Mouse (Mus musculus): ENCODE measurements around the gene Fam166b. TPM values are rescaled to one million over a fixed set of nuclear protein-coding genes. Genes with fewer than 3 reads are reported as not detected.

The Fam166b gene
- polyA plus RNA-seq, 2 experiments: 0.14 to 0.20 TPM

DNA sequence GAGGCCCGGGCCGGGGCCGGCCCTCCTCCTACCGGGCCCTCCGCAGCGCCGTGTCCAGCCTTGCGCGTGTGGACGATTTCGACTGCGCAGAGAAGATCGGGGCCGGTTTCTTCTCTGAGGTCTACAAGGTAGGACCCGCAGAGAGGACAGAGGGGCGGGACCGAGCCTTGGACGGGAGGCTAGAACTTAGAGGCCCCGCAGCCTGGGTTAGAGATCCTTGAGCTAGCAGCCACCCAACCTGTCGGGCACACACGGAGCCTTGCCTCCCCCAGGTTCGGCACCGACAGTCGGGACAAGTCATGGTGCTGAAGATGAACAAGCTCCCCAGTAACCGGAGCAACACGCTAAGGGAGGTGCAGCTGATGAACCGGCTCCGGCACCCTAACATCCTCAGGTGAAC lies 14.6 kb upstream of the Fam166b start:
- H3K9me3 ChIP-seq (ENCODE audit: control insufficient read depth, low read length): no peaks in the 10 kb centered on the region
- WGBS: 1% methylated on average over 20 of the region's 28 CpGs
- ATAC-seq (ENCODE audit: low FRiP score, low read depth) (no peak), DNase-seq (ENCODE audit: low spot score) (peak; percentile 41)
- peak overlapping the region; percentile 95 for H3K4me2 ChIP-seq (replicated peaks; ENCODE audit: low read depth, low read length, severe bottlenecking)
- no peaks in the 10 kb centered on the region for H3K27me3 ChIP-seq (ENCODE audit: control insufficient read depth, insufficient read depth, low read length)
- peak overlapping the region; percentile 96 for H3K9ac ChIP-seq (ENCODE audit: low read depth, low read length, severe bottlenecking)
- peaks cover 11% of the 10 kb centered on the region for H3K4me1 ChIP-seq (ENCODE audit: control insufficient read depth, insufficient read depth, low read length)
- H3K36me3 ChIP-seq (ENCODE audit: control insufficient read depth, insufficient read depth, low read length): peaks cover 40% of the 10 kb centered on the region
- H3K27ac ChIP-seq (replicated peaks; ENCODE audit: low read depth, low read length): peak overlapping the region; percentile 91
- peak overlapping the region; percentile 94 for H3K4me3 ChIP-seq (replicated peaks; ENCODE audit: low read length)
- TF ChIP-seq POLR2A (IDR thresholded peaks at IDR 0.05; ENCODE audit: borderline replicate concordance, extremely low read depth, insufficient read depth, insufficient read length): no peak

DNA sequence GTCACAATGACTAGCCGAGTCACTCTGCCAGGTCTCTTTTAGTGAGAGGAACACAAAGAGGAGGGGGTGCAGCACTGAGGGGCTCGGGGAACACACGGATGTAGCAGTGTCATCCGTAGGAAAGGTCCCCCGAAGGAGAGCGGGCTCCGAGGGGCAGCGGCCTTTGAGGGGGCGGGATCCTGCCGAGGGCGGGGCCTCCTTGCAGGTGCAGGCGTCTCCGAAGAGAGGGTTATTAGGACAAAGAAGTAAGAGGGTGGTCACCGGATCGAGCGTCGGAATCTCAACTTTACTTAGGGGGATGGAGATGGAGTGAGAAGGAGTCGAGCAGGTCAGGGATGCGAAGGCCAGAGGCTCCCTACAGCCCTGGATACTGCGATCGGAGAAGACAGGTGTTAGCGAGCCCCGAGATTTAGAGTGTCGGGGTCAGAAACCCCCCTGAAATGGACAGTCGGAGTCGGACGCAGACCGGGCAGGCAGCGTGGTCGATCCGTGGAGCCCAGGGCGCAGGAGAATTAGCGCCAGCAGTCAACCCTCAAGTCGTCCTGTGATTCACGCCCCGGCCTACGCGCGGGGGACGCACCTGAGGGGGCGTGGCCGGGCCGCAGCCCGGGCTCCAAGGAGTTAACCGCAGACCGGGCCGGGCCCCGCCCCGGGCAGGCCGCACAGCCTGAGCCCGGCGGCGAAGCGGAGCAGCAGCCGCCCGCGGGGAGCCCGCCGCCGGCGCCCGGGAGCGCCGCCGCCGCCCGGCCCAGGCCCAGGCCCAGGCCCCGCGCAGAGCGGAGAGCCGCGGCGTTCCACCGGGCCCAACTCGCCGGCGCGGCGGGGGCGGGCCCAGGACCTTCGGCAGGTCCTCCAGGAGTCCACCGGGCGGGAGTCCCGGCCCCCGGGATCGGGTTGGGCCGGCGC lies 13.8 kb upstream of the Fam166b start:
- Histone ChIP-seq H3K36me3 (ENCODE audit: control insufficient read depth, insufficient read depth, low read length) (peaks cover 32% of the 10 kb centered on the region), H3K4me2 (replicated peaks; ENCODE audit: low read depth, low read length, severe bottlenecking) (peak overlapping the region; percentile 95), H3K27ac (replicated peaks; ENCODE audit: low read depth, low read length) (peak overlapping the region; percentile 91), H3K27me3 (ENCODE audit: control insufficient read depth, insufficient read depth, low read length) (no peaks in the 10 kb centered on the region), H3K4me3 (replicated peaks; ENCODE audit: low read length) (peak overlapping the region; percentile 94), H3K9me3 (ENCODE audit: control insufficient read depth, low read length) (no peaks in the 10 kb centered on the region), H3K4me1 (ENCODE audit: control insufficient read depth, insufficient read depth, low read length) (peaks cover 11% of the 10 kb centered on the region), H3K9ac (ENCODE audit: low read depth, low read length, severe bottlenecking) (peak overlapping the region; percentile 96)
- WGBS: 1% methylated on average over 59 of the region's 88 CpGs
- no peak for TF ChIP-seq POLR2A (IDR thresholded peaks at IDR 0.05; ENCODE audit: borderline replicate concordance, extremely low read depth, insufficient read depth, insufficient read length)
- ATAC-seq (ENCODE audit: low FRiP score, low read depth): peak; percentile 74
- peak; percentile 77 for DNase-seq (ENCODE audit: low spot score)

DNA sequence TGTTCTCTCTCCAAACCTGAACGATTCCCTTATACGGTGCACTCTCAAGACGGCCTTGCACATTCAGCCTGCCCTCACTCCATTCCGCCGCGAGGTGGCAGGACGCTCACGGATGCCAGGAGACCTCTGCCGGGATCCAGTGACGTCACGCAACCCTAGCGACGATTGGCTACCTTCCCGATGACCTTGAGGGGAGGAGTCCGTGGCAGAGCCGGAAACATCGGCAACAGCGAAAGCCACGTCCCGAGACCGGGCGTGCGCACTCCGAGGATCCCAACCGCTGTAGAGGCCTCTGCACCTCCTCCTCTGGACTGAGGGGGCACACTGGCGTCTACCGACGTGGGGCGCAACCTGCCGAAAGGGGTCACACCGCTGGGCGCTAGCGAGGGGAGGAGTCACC lies 13.1 kb upstream of the Fam166b start:
- peak; percentile 84; the same call in 1 of the 2 replicates for TF ChIP-seq POLR2A (IDR thresholded peaks at IDR 0.05; ENCODE audit: borderline replicate concordance, extremely low read depth, insufficient read depth, insufficient read length)
- under 1% methylated on average over 33 of the region's 33 CpGs for WGBS

DNA sequence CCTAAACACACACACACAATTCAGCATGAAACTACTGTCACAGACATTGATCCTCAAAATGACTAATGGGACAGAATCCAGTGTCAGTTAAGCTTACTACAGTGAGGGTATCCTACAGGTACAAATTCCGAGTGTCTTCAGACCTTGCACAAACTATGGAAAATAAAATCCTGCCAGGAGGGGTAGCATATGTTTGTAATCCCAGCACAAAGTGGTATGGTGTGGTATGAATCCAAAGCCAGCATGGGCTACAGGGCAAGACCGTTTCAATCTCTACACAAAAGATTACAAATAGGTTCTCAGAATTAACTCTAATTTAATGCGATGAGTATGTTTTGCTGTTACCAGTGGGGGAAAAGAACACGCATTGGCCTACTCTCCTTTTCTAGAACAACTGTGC lies 12.7 kb upstream of the Fam166b start, which contains the start of gene Tesk1:
Tesk1 (plus strand) TSS at position 301 of the 400 bp plus-strand sequence.
- H3K4me2 ChIP-seq (replicated peaks; ENCODE audit: low read depth, low read length, severe bottlenecking): peak within 1 kb of the TSS; percentile 95
- H3K4me3 ChIP-seq (replicated peaks; ENCODE audit: low read length): peak within 1 kb of the TSS; percentile 94
- H3K36me3 ChIP-seq (ENCODE audit: control insufficient read depth, insufficient read depth, low read length): peaks cover 21% of the 10 kb centered on the region
- no peaks in the 10 kb centered on the region for H3K9me3 ChIP-seq (ENCODE audit: control insufficient read depth, low read length)
- peak within 1 kb of the TSS; percentile 96 for H3K9ac ChIP-seq (ENCODE audit: low read depth, low read length, severe bottlenecking)
- peak within 1 kb of the TSS; percentile 91 for H3K27ac ChIP-seq (replicated peaks; ENCODE audit: low read depth, low read length)
- no peaks in the 10 kb centered on the region for H3K27me3 ChIP-seq (ENCODE audit: control insufficient read depth, insufficient read depth, low read length)
- no peak for DNase-seq (ENCODE audit: low spot score)
- H3K4me1 ChIP-seq (ENCODE audit: control insufficient read depth, insufficient read depth, low read length): peaks cover 11% of the 10 kb centered on the region
- TF ChIP-seq POLR2A (IDR thresholded peaks at IDR 0.05; ENCODE audit: borderline replicate concordance, extremely low read depth, insufficient read depth, insufficient read length): no peak
- ATAC-seq (ENCODE audit: low FRiP score, low read depth): no peak
- WGBS: 19% methylated on average over 4 of the region's 4 CpGs

More for the DNA sequence above, 13.1 kb upstream of the Fam166b start:
- peak overlapping the region; percentile 94 for H3K4me3 ChIP-seq (replicated peaks; ENCODE audit: low read length)
- H3K27ac ChIP-seq (replicated peaks; ENCODE audit: low read depth, low read length): peak overlapping the region; percentile 91
- no peaks in the 10 kb centered on the region for H3K27me3 ChIP-seq (ENCODE audit: control insufficient read depth, insufficient read depth, low read length)
- H3K9me3 ChIP-seq (ENCODE audit: control insufficient read depth, low read length): no peaks in the 10 kb centered on the region
- peak overlapping the region; percentile 95 for H3K4me2 ChIP-seq (replicated peaks; ENCODE audit: low read depth, low read length, severe bottlenecking)
- DNase-seq (ENCODE audit: low spot score): peak; percentile 98
- peak overlapping the region; percentile 96 for H3K9ac ChIP-seq (ENCODE audit: low read depth, low read length, severe bottlenecking)
- H3K36me3 ChIP-seq (ENCODE audit: control insufficient read depth, insufficient read depth, low read length): peaks cover 25% of the 10 kb centered on the region
- peaks cover 11% of the 10 kb centered on the region for H3K4me1 ChIP-seq (ENCODE audit: control insufficient read depth, insufficient read depth, low read length)
- peak; percentile 95 for ATAC-seq (ENCODE audit: low FRiP score, low read depth)

DNA sequence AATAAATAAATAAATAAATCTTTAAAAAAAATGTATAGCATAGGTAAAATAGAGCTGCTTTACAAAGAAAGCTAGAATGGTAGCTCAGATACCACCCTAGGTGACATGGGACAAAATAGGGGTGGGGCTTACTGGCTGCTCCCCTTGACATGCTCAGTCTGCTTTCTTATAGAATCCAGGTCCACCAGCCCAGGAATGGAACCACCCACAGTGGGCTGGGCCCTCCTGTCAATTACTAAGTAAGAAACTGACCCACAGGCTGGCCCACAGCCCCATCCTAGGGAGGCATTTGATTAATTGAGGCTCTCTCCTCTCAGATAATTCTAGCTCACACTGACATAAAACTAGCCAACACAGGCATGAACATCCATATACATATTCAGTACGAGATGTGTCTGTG lies 3.9 kb upstream of the Fam166b start:
- ATAC-seq (ENCODE audit: low FRiP score, low read depth): no peak
- Histone ChIP-seq H3K36me3 (ENCODE audit: control insufficient read depth, insufficient read depth, low read length) (no peaks in the 10 kb centered on the region), H3K27me3 (ENCODE audit: control insufficient read depth, insufficient read depth, low read length) (peaks cover 4% of the 10 kb centered on the region; the same call in 1 of the 2 replicates), H3K4me3 (replicated peaks; ENCODE audit: low read length) (no peak overlapping the region), H3K27ac (replicated peaks; ENCODE audit: low read depth, low read length) (no peak overlapping the region), H3K9ac (ENCODE audit: low read depth, low read length, severe bottlenecking) (no peak overlapping the region), H3K4me2 (replicated peaks; ENCODE audit: low read depth, low read length, severe bottlenecking) (no peak overlapping the region), H3K9me3 (ENCODE audit: control insufficient read depth, low read length) (no peaks in the 10 kb centered on the region), H3K4me1 (ENCODE audit: control insufficient read depth, insufficient read depth, low read length) (peaks cover 3% of the 10 kb centered on the region; the same call in 1 of the 2 replicates)
- DNase-seq (ENCODE audit: low spot score): no peak
- no peak for TF ChIP-seq POLR2A (IDR thresholded peaks at IDR 0.05; ENCODE audit: borderline replicate concordance, extremely low read depth, insufficient read depth, insufficient read length)
- WGBS: 82% methylated on average over 1 of the region's 1 CpGs

Measured in limb, embryonic 14.5 days (tissue).